Mouse (Mus musculus) neural tube, embryonic 13.5 days (tissue): ENCODE data around the gene Nubpl. TPM values are rescaled to one million over a fixed set of nuclear protein-coding genes. Genes with fewer than 3 reads are reported as not detected.

Experiments
- ATAC-seq: fragments of 200-750 bp; cut with Nextera tagmentation; 2 replicates; pipeline ENCODE4 v1.8.0; 2017; ENCODE audit warnings: low read depth, mild to moderate bottlenecking, moderate TSS enrichment, moderate library complexity
- H3K27ac ChIP-seq: fragments of 300-500 bp; sonication (generic); replicated peaks from 2 replicates; pipeline ENCODE4 v1.5.1; 2015; ENCODE audit warnings: moderate library complexity, mild to moderate bottlenecking, inconsistent platforms
- H3K27me3 ChIP-seq: fragments of 300-500 bp; sonication (generic); 2 replicates; pipeline ENCODE4 v1.6.1; 2015; ENCODE audit warnings: mild to moderate bottlenecking, inconsistent platforms
- H3K36me3 ChIP-seq: fragments of 300-500 bp; sonication (generic); 2 replicates; pipeline ENCODE4 v1.6.1; 2015; ENCODE audit warnings: mild to moderate bottlenecking, inconsistent platforms
- H3K4me1 ChIP-seq: fragments of 300-500 bp; sonication (generic); replicated peaks from 2 replicates; pipeline ENCODE4 v1.6.1; 2015; ENCODE audit warnings: inconsistent platforms
- H3K4me2 ChIP-seq: fragments of 300-500 bp; sonication (generic); 2 replicates; pipeline ENCODE4 v1.6.1; 2015; ENCODE audit warnings: inconsistent platforms, mild to moderate bottlenecking, moderate library complexity
- H3K4me3 ChIP-seq: fragments of 300-500 bp; sonication (generic); 2 replicates; pipeline ENCODE4 v1.5.1; 2015; ENCODE audit warnings: mild to moderate bottlenecking, inconsistent platforms
- H3K9ac ChIP-seq: fragments of 300-500 bp; sonication (generic); 2 replicates; pipeline ENCODE4 v1.6.1; 2015; ENCODE audit warnings: moderate library complexity, mild to moderate bottlenecking, inconsistent platforms
- H3K9me3 ChIP-seq: fragments of 300-500 bp; sonication (generic); 2 replicates; pipeline ENCODE4 v1.6.1; 2016; ENCODE audit warnings: inconsistent platforms
- WGBS: fragments of 180-500 bp; shearing (Covaris S2); methylation state at CpG from one replicate; pipeline ENCODE4 v1.1.7; 2015; 5-methylcytosine and 5-hydroxymethylcytosine counted together
- polyA plus RNA-seq: library from polyadenylated mRNA; unstranded; fragments of >200 nt; fragmentation: Nextera tagmentation; extraction: Ambion mirVana; gene quantifications from 2 replicates; pipeline ENCODE4 v1.2.1, GENCODE M21; 2015

The Nubpl gene
- polyA plus RNA-seq, 1 experiment from 2014 or later = 8.5 TPM

DNA sequence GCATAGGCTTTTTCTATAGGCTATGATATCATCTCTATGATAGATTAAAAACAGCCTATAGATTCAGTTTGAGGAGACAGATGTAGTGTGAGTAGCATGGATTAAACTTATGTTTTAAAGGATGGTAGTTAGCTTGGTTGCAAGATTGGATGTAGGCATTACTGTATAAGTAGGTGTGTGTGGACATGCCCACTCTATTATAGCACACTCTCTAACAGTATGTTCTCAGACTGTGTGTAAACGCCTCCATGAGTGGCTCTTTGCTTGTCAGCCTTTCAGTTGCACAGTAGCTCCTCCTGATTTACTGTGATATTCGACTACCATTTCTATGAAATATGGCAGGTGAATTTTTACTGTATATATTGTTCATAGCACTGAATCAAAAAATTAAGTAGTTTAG is 205.4 kb downstream of the Nubpl start:
- no peak overlapping the region for H3K9ac ChIP-seq
- H3K4me2 ChIP-seq = no peak overlapping the region
- no peaks in the 10 kb centered on the region for H3K27me3 ChIP-seq
- no peaks in the 10 kb centered on the region for H3K4me1 ChIP-seq
- H3K36me3 ChIP-seq = no peaks in the 10 kb centered on the region
- H3K4me3 ChIP-seq = no peak overlapping the region
- ATAC-seq = no peak
- H3K27ac ChIP-seq = no peak overlapping the region
- H3K9me3 ChIP-seq = no peaks in the 10 kb centered on the region
- WGBS = 84% methylated on average over 2 of the region's 2 CpGs

DNA sequence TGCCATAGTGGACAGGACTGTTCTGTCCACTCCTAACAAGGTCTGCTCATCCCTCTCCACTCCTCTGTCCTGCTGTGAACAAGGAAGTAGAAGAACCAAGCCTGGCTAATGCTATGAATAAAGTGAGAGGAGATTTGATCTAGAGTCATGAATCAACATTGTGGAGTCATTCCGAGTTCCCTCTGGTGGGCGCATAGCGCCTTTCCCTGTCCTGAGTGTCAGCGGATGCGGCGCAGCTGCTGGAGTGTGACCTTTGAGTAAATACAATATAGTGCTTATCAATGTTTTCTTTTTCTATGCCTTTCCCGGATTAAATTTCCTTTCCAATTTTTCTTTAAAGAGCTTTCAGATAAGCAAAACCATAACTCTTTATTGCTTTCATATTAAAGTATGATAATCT is 208.8 kb downstream of the Nubpl start:
- Histone ChIP-seq H3K9me3 (no peaks in the 10 kb centered on the region), H3K27me3 (no peaks in the 10 kb centered on the region), H3K27ac (no peak overlapping the region), H3K4me2 (no peak overlapping the region), H3K9ac (no peak overlapping the region), H3K4me3 (no peak overlapping the region), H3K36me3 (no peaks in the 10 kb centered on the region), H3K4me1 (no peaks in the 10 kb centered on the region)
- WGBS = 96% methylated on average over 7 of the region's 7 CpGs
- no peak for ATAC-seq

DNA sequence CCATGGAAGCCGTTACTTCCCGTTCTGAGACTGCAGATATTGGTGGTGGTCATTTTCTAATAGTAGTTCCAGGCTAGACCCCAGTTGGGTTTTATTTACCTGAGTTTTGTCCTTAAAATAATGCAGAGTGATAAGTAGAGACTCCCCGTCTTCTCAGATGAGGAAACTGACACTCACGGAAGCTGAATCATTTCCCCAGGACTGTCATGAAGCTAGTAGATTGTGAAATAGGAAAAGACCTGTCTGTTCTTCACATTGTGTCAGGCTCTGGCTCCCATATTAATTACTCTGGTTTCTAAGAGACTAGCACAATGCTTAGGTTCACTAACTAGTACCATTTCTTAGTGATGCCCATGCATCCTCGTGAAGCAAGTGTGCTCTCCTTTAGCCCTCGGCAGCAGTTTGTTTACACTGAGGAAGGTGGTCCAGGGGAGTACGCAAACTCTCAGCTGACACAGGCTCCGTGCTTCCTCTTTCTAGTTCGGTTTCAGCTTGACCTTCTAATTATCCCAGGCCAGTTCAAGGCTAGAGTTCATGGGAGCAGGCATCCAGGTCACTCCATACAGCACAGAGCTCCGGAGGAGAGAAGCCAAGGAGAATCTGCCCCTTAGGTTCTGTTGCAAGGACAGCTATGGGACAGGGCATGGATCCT is 209.9 kb downstream of the Nubpl start:
- Histone ChIP-seq H3K27me3 (no peaks in the 10 kb centered on the region), H3K4me3 (no peak overlapping the region), H3K27ac (no peak overlapping the region), H3K9ac (no peak overlapping the region), H3K4me1 (no peaks in the 10 kb centered on the region), H3K36me3 (no peaks in the 10 kb centered on the region), H3K4me2 (no peak overlapping the region), H3K9me3 (0 out of 2 replicates have a peak, but pooled peaks cover 1% of the 10 kb centered on the region)
- WGBS = 85% methylated on average over 10 of the region's 10 CpGs
- no peak for ATAC-seq

DNA sequence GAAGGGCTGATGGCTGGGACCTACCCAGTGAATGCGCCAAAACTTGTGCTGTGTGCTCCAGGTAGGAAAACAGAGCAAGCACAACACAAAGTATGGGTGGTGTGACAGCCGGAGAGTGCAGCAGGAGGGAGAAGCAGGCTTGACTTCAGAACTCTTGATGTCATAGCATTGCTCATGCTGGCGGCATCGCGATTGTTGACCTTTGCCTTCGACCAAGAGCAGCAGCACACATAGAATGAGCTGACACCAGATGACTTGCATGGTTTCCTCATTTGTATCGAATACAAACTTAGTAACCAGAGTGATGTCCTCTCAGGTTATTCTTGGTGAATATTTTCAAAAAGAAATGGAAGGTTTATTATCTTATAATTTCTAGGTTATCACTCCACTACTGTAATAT is 211.1 kb downstream of the Nubpl start:
- H3K4me3 ChIP-seq = no peak overlapping the region
- H3K4me2 ChIP-seq = no peak overlapping the region
- no peaks in the 10 kb centered on the region for H3K4me1 ChIP-seq
- H3K27ac ChIP-seq = no peak overlapping the region
- H3K36me3 ChIP-seq = no peaks in the 10 kb centered on the region
- H3K9me3 ChIP-seq = peaks cover 11% of the 10 kb centered on the region; the same call in 1 of the 2 replicates
- H3K27me3 ChIP-seq = no peaks in the 10 kb centered on the region
- ATAC-seq = no peak
- no peak overlapping the region for H3K9ac ChIP-seq
- 93% methylated on average over 7 of the region's 7 CpGs for whole genome bisulfite sequencing

DNA sequence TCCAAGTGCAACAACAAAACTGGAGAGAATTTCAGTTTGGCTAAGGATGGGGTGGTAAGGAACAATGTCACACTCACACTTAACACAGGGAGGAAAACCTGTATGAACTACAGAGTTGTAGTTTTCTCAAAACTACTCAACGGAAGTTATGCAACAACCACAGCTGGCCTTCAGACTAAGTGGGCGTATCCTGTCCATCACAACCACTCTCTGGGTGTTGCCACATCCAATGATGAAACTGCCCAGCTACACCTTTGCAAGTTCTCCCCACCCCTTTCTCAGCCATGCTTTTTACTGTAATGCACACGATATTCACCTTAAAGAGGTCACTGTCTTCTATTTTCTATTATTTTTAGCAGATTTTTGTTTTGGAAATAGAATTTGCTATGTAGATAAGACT is 217.3 kb downstream of the Nubpl start:
- Histone ChIP-seq H3K27me3 (no peaks in the 10 kb centered on the region), H3K4me1 (no peaks in the 10 kb centered on the region), H3K27ac (no peak overlapping the region), H3K36me3 (no peaks in the 10 kb centered on the region), H3K9me3 (peaks cover 11% of the 10 kb centered on the region; the same call in 1 of the 2 replicates), H3K4me3 (no peak overlapping the region), H3K9ac (no peak overlapping the region), H3K4me2 (no peak overlapping the region)
- 92% methylated on average over 3 of the region's 3 CpGs for WGBS
- ATAC-seq = no peak

DNA sequence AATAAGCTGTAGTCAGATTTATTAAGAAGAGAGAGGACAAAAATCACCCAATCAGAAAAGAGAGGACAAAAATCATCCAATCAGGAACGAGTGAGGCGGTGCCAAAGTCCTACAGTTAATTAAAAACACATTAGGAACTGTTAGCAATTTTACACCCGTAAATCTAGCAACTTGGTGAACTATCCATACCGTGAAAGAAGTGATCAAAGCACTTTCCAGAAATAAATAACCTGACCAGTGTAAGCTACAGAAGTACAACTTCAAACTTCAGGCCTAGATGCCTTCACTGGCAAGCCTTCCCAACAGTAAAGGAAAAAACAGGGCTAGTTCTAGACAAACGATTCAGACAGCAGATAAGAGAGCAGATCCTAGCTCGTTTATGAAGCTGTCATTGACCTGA is 220.1 kb downstream of the Nubpl start:
- WGBS = 77% methylated on average over 6 of the region's 6 CpGs
- Histone ChIP-seq H3K4me3 (no peak overlapping the region), H3K36me3 (no peaks in the 10 kb centered on the region), H3K4me2 (no peak overlapping the region), H3K27me3 (no peaks in the 10 kb centered on the region), H3K4me1 (no peaks in the 10 kb centered on the region), H3K9me3 (peaks cover 8% of the 10 kb centered on the region; the same call in 1 of the 2 replicates), H3K27ac (no peak overlapping the region), H3K9ac (no peak overlapping the region)
- no peak for ATAC-seq

DNA sequence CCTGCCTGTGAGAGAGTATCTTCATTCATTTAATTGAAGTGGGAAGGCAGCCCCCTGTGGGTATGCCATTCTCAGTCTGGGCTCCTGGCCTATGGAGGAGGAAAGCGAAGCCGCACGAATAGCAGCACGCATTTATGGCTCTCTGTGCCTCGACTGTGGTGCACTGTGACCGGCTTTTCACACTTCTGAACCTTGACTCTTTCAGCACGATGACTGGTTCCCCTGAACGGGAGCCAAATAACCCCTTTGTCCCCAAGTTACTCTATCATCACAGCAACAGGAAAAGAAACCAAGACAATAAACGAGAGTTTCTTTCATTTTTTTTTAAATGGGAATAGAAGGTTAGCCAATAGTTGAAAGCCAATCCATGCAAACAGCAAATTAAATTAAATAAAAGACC is 220.9 kb downstream of the Nubpl start:
- Histone ChIP-seq H3K27me3 (no peaks in the 10 kb centered on the region), H3K4me3 (no peak overlapping the region), H3K27ac (no peak overlapping the region), H3K9me3 (0 out of 2 replicates have a peak, but pooled peaks cover under 1% of the 10 kb centered on the region), H3K4me2 (no peak overlapping the region), H3K4me1 (no peaks in the 10 kb centered on the region), H3K9ac (no peak overlapping the region), H3K36me3 (no peaks in the 10 kb centered on the region)
- ATAC-seq = no peak
- WGBS = 60% methylated on average over 9 of the region's 9 CpGs

DNA sequence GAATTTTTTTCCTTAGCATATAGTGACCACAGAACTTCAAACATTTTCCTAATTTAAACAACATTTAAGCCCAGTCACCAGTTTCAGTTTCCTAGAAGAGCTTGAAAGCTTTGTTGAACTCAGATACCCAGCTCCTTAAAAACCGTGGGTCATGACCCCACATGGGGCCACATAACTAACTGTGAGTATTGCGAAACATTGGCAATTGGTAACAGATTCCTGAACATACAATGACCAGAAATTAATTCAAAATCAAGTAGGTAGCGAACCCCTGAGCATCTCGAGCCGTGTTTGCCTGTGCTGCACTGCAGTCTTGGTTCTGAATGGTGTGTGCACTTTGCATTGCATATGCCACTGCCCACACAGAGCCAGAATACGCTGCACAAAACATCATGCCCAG is 221.6 kb downstream of the Nubpl start:
- H3K27me3 ChIP-seq = no peaks in the 10 kb centered on the region
- whole genome bisulfite sequencing = 93% methylated on average over 6 of the region's 6 CpGs
- no peak overlapping the region for H3K4me2 ChIP-seq

DNA sequence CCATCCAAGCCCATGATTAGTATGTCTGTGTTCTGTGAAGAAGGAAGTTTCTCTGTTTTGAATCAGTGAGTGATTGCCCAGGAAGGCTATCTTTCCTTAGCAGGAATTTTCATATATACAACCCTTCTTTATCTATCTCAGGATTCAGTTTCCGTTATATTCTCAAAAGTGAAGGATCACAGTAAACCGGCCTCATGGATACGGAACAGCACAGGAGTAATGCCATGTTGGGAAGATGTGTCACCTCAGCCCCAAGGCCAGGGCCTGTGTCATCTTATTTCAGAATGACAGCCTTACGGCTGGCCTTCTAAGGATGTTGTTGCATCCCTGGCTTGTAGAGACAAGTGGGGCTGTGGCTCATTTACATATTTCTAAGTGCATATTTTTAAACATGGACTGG is 231.0 kb downstream of the Nubpl start:
- Histone ChIP-seq H3K9ac (no peak overlapping the region), H3K9me3 (no peaks in the 10 kb centered on the region), H3K27me3 (no peaks in the 10 kb centered on the region), H3K4me3 (no peak overlapping the region), H3K4me1 (no peaks in the 10 kb centered on the region), H3K36me3 (no peaks in the 10 kb centered on the region), H3K27ac (no peak overlapping the region), H3K4me2 (no peak overlapping the region)
- ATAC-seq = no peak
- WGBS = 93% methylated on average over 4 of the region's 4 CpGs

More for the DNA sequence above, 221.6 kb downstream of the Nubpl start:
- no peak overlapping the region for H3K4me3 ChIP-seq
- H3K9me3 ChIP-seq = no peaks in the 10 kb centered on the region
- no peak overlapping the region for H3K27ac ChIP-seq
- ATAC-seq = no peak
- H3K9ac ChIP-seq = no peak overlapping the region
- no peaks in the 10 kb centered on the region for H3K4me1 ChIP-seq
- no peaks in the 10 kb centered on the region for H3K36me3 ChIP-seq

DNA sequence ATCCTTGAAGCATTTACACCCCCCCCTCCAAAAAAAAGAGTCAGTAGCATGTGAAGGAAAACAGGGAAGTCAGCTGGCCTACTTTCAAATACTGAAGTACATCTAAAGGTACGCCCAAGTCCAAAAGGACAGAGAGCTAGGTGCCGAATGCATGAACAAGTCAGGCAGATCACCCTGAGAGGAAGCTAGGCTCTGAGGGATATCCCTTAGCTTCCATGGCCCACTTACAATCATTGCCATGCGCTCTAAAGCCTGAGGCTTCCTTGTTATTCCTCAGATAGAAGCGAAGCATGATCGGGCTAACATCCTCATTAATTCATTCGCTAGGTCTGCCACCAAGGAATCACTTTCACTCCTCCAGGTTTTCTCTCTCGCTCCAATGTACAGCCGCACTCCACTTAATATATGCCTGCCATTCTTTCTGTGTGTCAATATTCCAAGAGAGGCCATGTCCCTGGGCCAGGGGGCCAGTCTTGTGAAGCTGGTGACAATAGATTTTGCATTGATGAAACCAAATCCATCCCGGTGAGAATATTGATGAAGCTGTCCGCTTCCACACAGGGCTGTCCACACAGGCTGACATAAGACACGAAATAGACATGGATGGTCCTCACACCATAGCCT is 237.7 kb downstream of the Nubpl start:
- Histone ChIP-seq H3K36me3 (no peaks in the 10 kb centered on the region), H3K27me3 (no peaks in the 10 kb centered on the region), H3K27ac (no peak overlapping the region), H3K4me3 (no peak overlapping the region), H3K9ac (no peak overlapping the region), H3K9me3 (no peaks in the 10 kb centered on the region), H3K4me1 (no peaks in the 10 kb centered on the region), H3K4me2 (no peak overlapping the region)
- ATAC-seq = no peak
- 81% methylated on average over 11 of the region's 11 CpGs for WGBS

DNA sequence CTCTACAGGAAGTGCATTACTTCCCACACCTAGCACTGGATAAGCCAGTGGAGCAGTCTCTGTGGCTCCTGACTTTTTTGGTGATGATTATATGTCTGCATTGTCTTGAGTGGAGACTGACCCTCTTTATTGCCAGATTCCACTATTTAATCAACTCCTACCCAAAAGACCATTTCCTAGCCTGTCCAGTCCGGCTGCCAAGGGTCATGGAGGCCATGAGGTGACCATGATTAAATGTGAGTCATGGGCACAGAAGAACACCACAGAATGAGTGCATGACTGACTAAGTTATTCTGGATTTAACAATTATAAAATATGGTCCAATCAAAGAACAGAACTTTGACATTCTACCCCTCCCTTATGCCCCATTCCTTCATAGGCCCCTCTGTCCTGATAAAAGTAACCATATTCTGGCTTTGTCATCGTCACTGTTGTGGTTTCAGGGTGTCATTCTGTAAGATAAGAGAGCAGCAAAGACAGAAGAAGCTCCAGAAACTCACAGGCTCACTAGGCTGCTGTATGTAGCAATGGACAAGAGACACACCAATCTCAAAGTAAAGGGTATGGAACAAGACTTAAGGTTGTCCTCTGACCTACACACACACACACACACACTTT is 240.7 kb downstream of the Nubpl start:
- no peaks in the 10 kb centered on the region for H3K4me1 ChIP-seq
- no peak overlapping the region for H3K4me2 ChIP-seq
- no peak overlapping the region for H3K27ac ChIP-seq
- H3K4me3 ChIP-seq = no peak overlapping the region
- WGBS = 74% methylated on average over 2 of the region's 2 CpGs
- H3K27me3 ChIP-seq = no peaks in the 10 kb centered on the region
- H3K9me3 ChIP-seq = no peaks in the 10 kb centered on the region
- ATAC-seq = no peak
- no peak overlapping the region for H3K9ac ChIP-seq
- H3K36me3 ChIP-seq = no peaks in the 10 kb centered on the region

DNA sequence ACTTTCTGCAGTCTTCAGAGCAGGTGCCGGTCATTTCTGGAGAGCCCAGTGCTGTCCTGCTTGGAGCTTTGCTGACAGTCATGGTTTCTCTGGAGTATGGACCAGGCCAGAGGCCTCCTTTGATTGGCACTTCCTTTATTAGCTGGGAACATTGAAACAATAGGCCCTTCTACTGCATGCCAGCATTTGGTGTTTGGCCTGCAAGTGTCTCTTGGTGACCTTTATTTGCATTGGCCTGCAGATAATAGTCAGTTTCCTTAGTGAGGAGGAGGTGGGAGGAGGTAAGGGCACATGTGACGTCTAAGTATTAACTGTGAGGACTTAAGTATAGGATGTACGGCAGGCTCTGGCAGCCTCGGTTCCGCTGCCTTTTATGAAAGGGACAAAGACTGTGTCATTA is 249.1 kb downstream of the Nubpl start:
- Histone ChIP-seq H3K4me3 (no peak overlapping the region), H3K4me2 (no peak overlapping the region), H3K27ac (no peak overlapping the region), H3K9ac (no peak overlapping the region), H3K4me1 (no peaks in the 10 kb centered on the region; the same call in 1 of the 2 replicates), H3K9me3 (no peaks in the 10 kb centered on the region), H3K36me3 (no peaks in the 10 kb centered on the region), H3K27me3 (no peaks in the 10 kb centered on the region)
- WGBS = 36% methylated on average over 5 of the region's 5 CpGs
- no peak for ATAC-seq
